Mouse (Mus musculus) cortical plate, adult 2 months (tissue): ENCODE data around the gene Ak5.

Experiments used
- CTCF ChIP-seq: fragments of 200-500 bp; IDR thresholded peaks from 2 replicates; pipeline ENCODE4 v1.5.1; 2011; ENCODE audit warnings: mild to moderate bottlenecking, control low read depth, low read length; ENCODE audit not compliant: insufficient read depth; ENCODE audit errors: extremely low read depth
- POLR2A ChIP-seq: fragments of 200-500 bp; IDR thresholded peaks from 2 replicates; pipeline ENCODE4 v1.6.1; 2011; ENCODE audit warnings: mild to moderate bottlenecking, low read length, control low read depth; ENCODE audit not compliant: insufficient read depth; ENCODE audit errors: extremely low read depth

- TF ChIP-seq CTCF (no peak), POLR2A (no peak)
Observed at GRCm38 (mm10) chr3:152651991-152652390, 16.2 kb downstream of the Ak5 start.
